Mouse (Mus musculus): ENCODE results near the gene 4930432M17Rik. TPM values are rescaled to one million over a fixed set of nuclear protein-coding genes. Genes with fewer than 3 reads are reported as not detected.

The 4930432M17Rik gene
- polyA plus RNA-seq (2021; fragmentation: Nextera tagmentation), result not detected in 2 replicates
- long read RNA-seq, experiment 1, result 0 reads
- long read RNA-seq, experiment 2, result 0 reads

DNA sequence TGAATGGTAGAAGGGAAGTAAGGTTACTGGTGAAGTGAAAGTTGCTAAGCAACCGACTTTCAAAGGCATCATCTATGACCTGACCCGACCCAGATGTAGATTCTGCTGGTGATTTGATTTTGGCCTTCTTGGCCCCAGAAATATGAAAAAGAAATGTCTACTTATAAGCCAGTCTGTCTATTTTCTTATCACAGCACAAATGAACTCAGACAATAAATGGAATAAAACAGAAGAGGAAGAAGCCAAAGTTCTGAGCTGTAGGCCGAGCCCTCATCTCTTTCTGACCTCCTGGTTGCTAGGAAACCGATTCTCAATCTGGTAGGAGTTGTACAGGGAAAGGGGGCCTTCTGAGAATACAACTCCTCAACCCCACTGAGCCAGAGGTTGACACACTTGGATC, at the start of gene 4930432M17Rik:
Gene 4930432M17Rik, plus strand, starts transcription at position 301 of the 400 bp plus-strand sequence.

GRCm38 (mm10) chr3:121722971-121723844, 52.6 kb downstream of the 4930432M17Rik start, which contains the start of gene F3:
TSS of gene F3 (plus strand) at chr3:121723537.

Other genes with a start within 250 kb of the 4930432M17Rik start
- 70.6 and 81.0 TPM in 2 replicates for gene Cnn3, start 244.3 kb upstream of the 4930432M17Rik start, polyA plus RNA-seq (2021; fragmentation: Nextera tagmentation)
- 0.23 and 0.39 TPM in 2 replicates for gene Slc44a3, start 138.4 kb upstream of the 4930432M17Rik start, polyA plus RNA-seq (2021; fragmentation: Nextera tagmentation)
- gene F3, start 52.8 kb downstream of the 4930432M17Rik start, polyA plus RNA-seq (2021; fragmentation: Nextera tagmentation), result 58.8 and 63.9 TPM in 2 replicates
- gene Abcd3, start 144.5 kb downstream of the 4930432M17Rik start, polyA plus RNA-seq (2021; fragmentation: Nextera tagmentation), result 37.2 and 44.1 TPM in 2 replicates